Mouse (Mus musculus): Measurements from ENCODE around the gene Ankrd34b. TPM values are rescaled to one million over a fixed set of nuclear protein-coding genes. Genes with fewer than 3 reads are reported as not detected.
A peak's percentile ranks its signal among the peaks of the same experiment; 100 is the strongest.

Gene Ankrd34b
- total RNA-seq (2022), result 10 to 100 TPM; 14.4 to 17.8 (median 16.3) TPM

GRCm38 (mm10) chr13:92425758-92426264 lies at the start of gene Ankrd34b:
Gene Ankrd34b, plus strand, starts transcription at chr13:92425896.
- DNase-seq (ENCODE audit: low spot score in 2 of 2), result peak; percentile 29 to 35

GRCm38 (mm10) chr13:92387367-92387766 lies 38.3 kb upstream of the Ankrd34b start:
- no peak for DNase-seq (ENCODE audit: low spot score in 2 of 2)

- no peak for DNase-seq (ENCODE audit: low spot score in 2 of 2)
These were observed 32.5 kb upstream of the Ankrd34b start for GRCm38 (mm10) chr13:92393047-92393661.

GRCm38 (mm10) chr13:92398491-92399384 lies 27.0 kb upstream of the Ankrd34b start:
- DNase-seq (ENCODE audit: low spot score in 2 of 2), result no peak

GRCm38 (mm10) chr13:92402063-92402462 lies 23.6 kb upstream of the Ankrd34b start:
- DNase-seq (ENCODE audit: low spot score in 2 of 2), result no peak

GRCm38 (mm10) chr13:92403496-92403895 lies 22.2 kb upstream of the Ankrd34b start:
- DNase-seq (ENCODE audit: low spot score in 2 of 2), result no peak

GRCm38 (mm10) chr13:92410486-92410885 lies 15.2 kb upstream of the Ankrd34b start:
- DNase-seq (ENCODE audit: low spot score in 2 of 2), result no peak

- DNase-seq (ENCODE audit: low spot score in 2 of 2), result no peak
These were observed 6.1 kb upstream of the Ankrd34b start for GRCm38 (mm10) chr13:92419630-92420029.

- DNase-seq (ENCODE audit: low spot score in 2 of 2), result no peak
These were observed 2.0 kb upstream of the Ankrd34b start for GRCm38 (mm10) chr13:92423711-92424110.

GRCm38 (mm10) chr13:92426294-92427051 lies 777 bp downstream of the Ankrd34b start:
- peak in 1 of 2 experiments; percentile 17 for DNase-seq (ENCODE audit: low spot score in 2 of 2)

- no peak for DNase-seq (ENCODE audit: low spot score in 2 of 2)
These were observed 1.7 kb downstream of the Ankrd34b start for GRCm38 (mm10) chr13:92427351-92427855.

GRCm38 (mm10) chr13:92438656-92439055 lies 13.0 kb downstream of the Ankrd34b start:
- DNase-seq (ENCODE audit: low spot score in 2 of 2), result no peak

- no peak for DNase-seq (ENCODE audit: low spot score in 2 of 2)
These were observed 14.6 kb downstream of the Ankrd34b start for GRCm38 (mm10) chr13:92440286-92440685.

- no peak for DNase-seq (ENCODE audit: low spot score in 2 of 2)
These were observed 21.2 kb downstream of the Ankrd34b start for GRCm38 (mm10) chr13:92446872-92447271.

GRCm38 (mm10) chr13:92464698-92465097 lies 39.0 kb downstream of the Ankrd34b start:
- no peak for DNase-seq (ENCODE audit: low spot score in 2 of 2)

- DNase-seq (ENCODE audit: low spot score in 2 of 2), result no peak
These were observed 42.2 kb downstream of the Ankrd34b start for GRCm38 (mm10) chr13:92467891-92468290.

- DNase-seq (ENCODE audit: low spot score in 2 of 2), result no peak
These were observed 43.7 kb downstream of the Ankrd34b start for GRCm38 (mm10) chr13:92469381-92469780.

GRCm38 (mm10) chr13:92470151-92470550 lies 44.5 kb downstream of the Ankrd34b start:
- no peak for DNase-seq (ENCODE audit: low spot score in 2 of 2)

GRCm38 (mm10) chr13:92483348-92483747 lies 57.7 kb downstream of the Ankrd34b start:
- DNase-seq (ENCODE audit: low spot score in 2 of 2), result peak; percentile 24 to 25

GRCm38 (mm10) chr13:92483852-92484463 lies 58.3 kb downstream of the Ankrd34b start, which contains the start of gene Fam151b:
Gene Fam151b, minus strand, starts transcription at chr13:92484015.
- peak; percentile 92 to 93 for DNase-seq (ENCODE audit: low spot score in 2 of 2)

GRCm38 (mm10) chr13:92490817-92491216 lies 65.1 kb downstream of the Ankrd34b start:
- no peak for DNase-seq (ENCODE audit: low spot score in 2 of 2)
